Mouse (Mus musculus) CH12.LX (cell line): Measurements from ENCODE around the gene Ccdc127. TPM values are rescaled to one million over a fixed set of nuclear protein-coding genes. Genes with fewer than 3 reads are reported as not detected.
A peak's percentile ranks its signal among the peaks of the same experiment; 100 is the strongest.

Experiments used
- DNase-seq: peaks from one replicate; pipeline ENCODE4 v3.0.0-alpha.2; 2013; ENCODE audit errors: extremely low read depth
- H3K27ac ChIP-seq: 2 replicates; pipeline ENCODE4 v1.5.1; 2012; ENCODE audit warnings: low read depth, mild to moderate bottlenecking, control low read depth, moderate library complexity; ENCODE audit not compliant: insufficient read depth
- H3K27me3 ChIP-seq: replicated peaks from 2 replicates; pipeline ENCODE3; 2012; ENCODE audit warnings: inconsistent platforms
- H3K36me3 ChIP-seq, 2 experiments: replicated peaks in 1 of 2; 2 replicates each; pipeline versions ENCODE3 to v1.6.1; 2012; ENCODE audit warnings: inconsistent platforms in 1 of 2, low read length in 1 of 2, mild to moderate bottlenecking in 1 of 2, mixed read lengths in 1 of 2, moderate library complexity in 1 of 2; ENCODE audit not compliant: control insufficient read depth in 1 of 2, insufficient read depth in 1 of 2
- H3K4me1 ChIP-seq, 2 experiments: 2 replicates each; pipeline ENCODE4 v1.6.1; 2012; ENCODE audit warnings: inconsistent platforms in 1 of 2, moderate library complexity in 1 of 2; ENCODE audit not compliant: insufficient read depth in 2 of 2, control insufficient read depth in 1 of 2
- H3K4me2 ChIP-seq: 2 replicates; pipeline ENCODE4 v1.6.1; 2012; ENCODE audit warnings: low read depth, mild to moderate bottlenecking, control low read depth; ENCODE audit not compliant: poor library complexity, insufficient read depth, severe bottlenecking
- H3K4me3 ChIP-seq, 3 experiments: fragments of 150-350 bp in 1 of 3; sonication (generic) in 1 of 3; replicated peaks in 1 of 3; 2 replicates each; pipeline versions ENCODE3 to v1.5.1; 2011 to 2012; ENCODE audit warnings: low read depth in 2 of 3, low read length in 2 of 3, mild to moderate bottlenecking in 2 of 3, moderate library complexity in 2 of 3, control low read depth in 1 of 3, improper control_type of control experiment in 1 of 3, inconsistent platforms in 1 of 3, mixed read lengths in 1 of 3; ENCODE audit not compliant: poor library complexity in 1 of 3
- H3K79me2 ChIP-seq: replicated peaks from 2 replicates; pipeline ENCODE4 v1.6.1; 2012; ENCODE audit warnings: mild to moderate bottlenecking, moderate library complexity; ENCODE audit not compliant: control insufficient read depth, poor library complexity, insufficient read depth, severe bottlenecking; ENCODE audit errors: extremely low read depth
- H3K9ac ChIP-seq: 2 replicates; pipeline ENCODE4 v1.6.1; 2012; ENCODE audit warnings: low read depth, mild to moderate bottlenecking, control low read depth, moderate library complexity; ENCODE audit not compliant: insufficient read depth
- H3K9me3 ChIP-seq: replicated peaks from 2 replicates; pipeline ENCODE3; 2012; ENCODE audit warnings: low read length, inconsistent platforms, mixed read lengths
- E2F4 ChIP-seq: IDR thresholded peaks from 2 replicates; pipeline ENCODE4 v1.6.1; 2011; ENCODE audit warnings: low read depth, low read length, improper control_type of control experiment; ENCODE audit not compliant: insufficient replicate concordance
- ELF1 ChIP-seq: IDR thresholded peaks from 2 replicates; pipeline ENCODE4 v1.6.1; 2014; ENCODE audit warnings: low read depth, mild to moderate bottlenecking, inconsistent platforms, low read length, improper control_type of control experiment
- EP300 ChIP-seq: IDR thresholded peaks from 2 replicates; pipeline ENCODE4 v1.6.1; 2011; ENCODE audit warnings: low read length, improper control_type of control experiment
- JUND ChIP-seq: conservative IDR thresholded peaks from 2 replicates; pipeline ENCODE4 v1.6.1; 2011; ENCODE audit warnings: low read depth, low read length, improper control_type of control experiment
- MAFK ChIP-seq: IDR thresholded peaks from 2 replicates; pipeline ENCODE4 v1.6.1; 2011; ENCODE audit warnings: low read length, improper control_type of control experiment; ENCODE audit not compliant: insufficient replicate concordance
- MAX ChIP-seq: IDR thresholded peaks from 2 replicates; pipeline ENCODE4 v1.6.1; 2011; ENCODE audit warnings: low read length, improper control_type of control experiment
- MAZ ChIP-seq: IDR thresholded peaks from 2 replicates; pipeline ENCODE4 v1.6.1; 2012; ENCODE audit warnings: low read depth, mild to moderate bottlenecking, inconsistent platforms, low read length, improper control_type of control experiment, moderate library complexity
- MEF2A ChIP-seq: IDR thresholded peaks from 2 replicates; pipeline ENCODE4 v1.6.1; 2014; ENCODE audit warnings: low read depth, mild to moderate bottlenecking, inconsistent platforms, low read length, improper control_type of control experiment, borderline replicate concordance
- MYC ChIP-seq: IDR thresholded peaks from 2 replicates; pipeline ENCODE4 v1.6.1; 2011; ENCODE audit warnings: low read depth, mild to moderate bottlenecking, improper control_type of control experiment, low read length
- NELFE ChIP-seq: IDR thresholded peaks from 2 replicates; pipeline ENCODE4 v1.6.1; 2011; ENCODE audit warnings: low read depth, low read length, improper control_type of control experiment
- PAX5 ChIP-seq: IDR thresholded peaks from 2 replicates; pipeline ENCODE4 v1.6.1; 2012; ENCODE audit warnings: low read length, inconsistent platforms, mixed read lengths
- POLR2A ChIP-seq: IDR thresholded peaks from 2 replicates; pipeline ENCODE4 v1.6.1; 2011; ENCODE audit warnings: low read depth, mild to moderate bottlenecking, improper control_type of control experiment, low read length
- POLR2AphosphoS2 ChIP-seq: IDR thresholded peaks from 2 replicates; pipeline ENCODE4 v1.6.1; 2011; ENCODE audit warnings: low read depth, low read length, improper control_type of control experiment
- RAD21 ChIP-seq: IDR thresholded peaks from 2 replicates; pipeline ENCODE4 v1.6.1; 2011; ENCODE audit warnings: low read depth, mild to moderate bottlenecking, low read length, improper control_type of control experiment, moderate library complexity
- SIN3A ChIP-seq: IDR thresholded peaks from 2 replicates; pipeline ENCODE4 v1.6.1; 2012; ENCODE audit warnings: low read length, improper control_type of control experiment, inconsistent platforms
- TBP ChIP-seq: conservative IDR thresholded peaks from 2 replicates; pipeline ENCODE4 v1.6.1; 2011; ENCODE audit warnings: low read depth, low read length, improper control_type of control experiment
- TCF12 ChIP-seq: IDR thresholded peaks from 2 replicates; pipeline ENCODE4 v1.6.1; 2014; ENCODE audit warnings: low read depth, mild to moderate bottlenecking, inconsistent platforms, low read length, improper control_type of control experiment
- UBTF ChIP-seq: IDR thresholded peaks from 2 replicates; pipeline ENCODE4 v1.6.1; 2012; ENCODE audit warnings: low read depth, mild to moderate bottlenecking, inconsistent platforms, low read length, improper control_type of control experiment, moderate library complexity
- USF1 ChIP-seq: IDR thresholded peaks from 2 replicates; pipeline ENCODE4 v1.6.1; 2014; ENCODE audit warnings: low read depth, mild to moderate bottlenecking, inconsistent platforms, low read length, improper control_type of control experiment
- USF2 ChIP-seq: conservative IDR thresholded peaks from 2 replicates; pipeline ENCODE4 v1.6.1; 2011; ENCODE audit warnings: low read depth, low read length, improper control_type of control experiment
- ZKSCAN1 ChIP-seq: IDR thresholded peaks from 2 replicates; pipeline ENCODE4 v1.6.1; 2012; ENCODE audit warnings: low read depth, inconsistent platforms, low read length, improper control_type of control experiment, borderline replicate concordance
- ZMIZ1 ChIP-seq: IDR thresholded peaks from 2 replicates; pipeline ENCODE4 v1.6.1; 2012; ENCODE audit warnings: low read depth, mild to moderate bottlenecking, inconsistent platforms, low read length, improper control_type of control experiment
- dilution Hi-C: fragments of 300-500 bp; cut with MboI; formaldehyde crosslinking; loops from 2 replicates; pipeline ENCODE4 v1.14.3; 2020; ENCODE audit warnings: low sequenced_read_pairs; ENCODE audit not compliant: extremely low pct_unique_long_range_greater_than_20kb, extremely low pct_ligation_motif_present
- in situ Hi-C: fragments of 300-500 bp; cut with MboI; formaldehyde crosslinking; loops from 3 replicates; pipeline ENCODE4 v1.14.3; 2019; ENCODE audit warnings: low sequenced_read_pairs, low pct_ligation_motif_present, low pct_unique_long_range_greater_than_20kb, mixed read lengths
- polyA plus RNA-seq: library from polyadenylated mRNA; unstranded; fragments of >175 nt; gene quantifications from 2 replicates; pipeline ENCODE4 v1.2.1, GENCODE M21; 2012; ENCODE audit warnings: low read depth; ENCODE audit not compliant: insufficient read length
- total RNA-seq, 2 experiments: library from RNA; depleted of rRNA; stranded (reverse); fragments of 300-350 nt in 1 of 2; fragments of >200 nt in 1 of 2; gene quantifications; 2 replicates each; pipeline ENCODE4 v1.2.3; 2012 to 2014

Gene Ccdc127
- total and polyA plus RNA-seq, 3 experiments, result 40.8 to 57.5 (median 45.3) TPM

DNA sequence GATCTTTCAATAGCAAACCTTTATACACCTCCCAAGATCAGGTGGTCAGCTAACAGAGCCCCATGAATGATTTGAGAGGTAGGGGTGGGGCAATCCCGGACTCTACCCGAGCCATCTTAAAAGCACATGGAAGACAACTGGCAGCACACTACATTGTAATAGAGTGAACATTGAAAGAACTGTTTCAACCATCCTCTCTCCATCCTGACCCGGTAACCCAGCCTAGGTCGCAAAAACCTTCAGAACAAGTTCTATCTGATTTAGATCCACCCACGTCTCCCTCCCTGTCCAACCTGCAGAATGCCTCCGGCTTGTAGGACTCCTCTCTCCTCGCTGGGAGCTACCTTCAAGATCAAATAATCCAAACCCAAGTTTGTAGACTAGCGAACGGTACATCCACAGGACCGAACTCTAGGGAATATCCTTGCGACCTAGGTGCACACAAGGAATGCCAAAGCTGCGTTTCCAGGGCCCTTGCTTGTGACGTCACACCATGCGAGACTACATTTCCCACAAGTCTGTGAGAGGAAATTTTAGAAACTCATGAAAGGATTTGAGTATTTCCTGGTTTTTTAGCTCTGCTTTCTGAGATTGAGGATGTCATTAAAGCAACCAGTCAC is 40.4 kb downstream of the Ccdc127 start, which contains the start of gene Zfp72 (continued):
- TF ChIP-seq MAZ (no peak), POLR2A (0 out of 2 replicates have a peak, but pooled peaks have one; percentile 22), MAFK (no peak), SIN3A (peak; percentile 76; the same call in 1 of the 2 replicates), TBP (peak; percentile 49; the same call in 1 of the 2 replicates), MEF2A (no peak), JUND (no peak), MAX (peak; percentile 37; the same call in 1 of the 2 replicates), ELF1 (peak; percentile 73), USF2 (no peak), E2F4 (no peak), TCF12 (no peak), NELFE (no peak), UBTF (no peak), ZKSCAN1 (no peak), USF1 (no peak), RAD21 (no peak)

DNA sequence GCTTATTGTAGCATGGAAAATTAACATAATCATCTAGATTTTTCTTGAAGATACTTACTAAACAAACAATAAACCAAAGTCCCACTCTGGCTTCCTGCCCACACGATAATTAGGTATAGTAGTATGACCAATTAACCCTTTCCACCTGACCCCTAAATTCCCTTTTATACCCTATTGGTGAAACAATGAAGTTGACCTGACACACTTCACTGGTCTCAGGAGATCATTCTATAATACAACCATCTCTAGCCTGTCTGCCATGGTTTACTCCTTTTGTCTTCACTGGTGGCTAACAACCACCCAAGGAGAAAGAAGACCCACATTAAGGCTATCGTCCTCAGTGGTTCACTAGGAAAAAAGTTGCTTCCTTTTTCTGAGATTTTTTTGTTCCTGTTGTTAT is 41.0 kb downstream of the Ccdc127 start:
- no peaks in the 10 kb centered on the region for H3K79me2 ChIP-seq
- no peak overlapping the region for H3K27ac ChIP-seq
- in situ Hi-C loops (no loop called here), dilution Hi-C loops (no loop called here)
- H3K36me3 ChIP-seq, result no peaks in the 10 kb centered on the region
- peaks cover 0 to 4% of the 10 kb centered on the region in 2 experiments; a peak in 2 of 4 replicates for H3K4me1 ChIP-seq
- TF ChIP-seq ZMIZ1 (no peak), E2F4 (no peak), TBP (no peak), USF1 (no peak), EP300 (no peak), PAX5 (no peak), POLR2AphosphoS2 (no peak), SIN3A (no peak), MYC (no peak)
- DNase-seq, result no peak
- no peaks in the 10 kb centered on the region for H3K9me3 ChIP-seq
- no peak overlapping the region for H3K9ac ChIP-seq
- H3K4me3 ChIP-seq, result no peak overlapping the region
- H3K4me2 ChIP-seq, result no peak overlapping the region
- no peaks in the 10 kb centered on the region for H3K27me3 ChIP-seq
